In genomic region chr7:4794631-4795168, GRCm38 (mm10) we compare ENCODE assay signal across 13 mouse cellular contexts. TPM values are rescaled to one million over a fixed set of nuclear protein-coding genes. Genes with fewer than 3 reads are reported as not detected.
DNase-seq lines count a peak whose midpoint lies in the region; ATAC-seq and TF ChIP-seq lines count a peak whose summit lies in the region.
"Had no signal": no experiment of that assay in that cellular context is flagged by ENCODE, and none has a peak within 500 bp of the region (broad histone marks: within the 10 kb centered on the region; RNA-seq: fewer than 3 reads in every experiment).

No protein-coding gene starts in this region.

- H3K36me3 ChIP-seq in heart, embryonic 12.5 days = peaks cover 43% of the 10 kb centered on the region
- peaks cover 41% of the 10 kb centered on the region for H3K36me3 ChIP-seq in midbrain, embryonic 12.5 days
- H3K36me3 ChIP-seq in midbrain, postnatal 0 days (ENCODE audit: insufficient read depth, low read length) = peaks cover 15% of the 10 kb centered on the region; the same call in 1 of the 2 replicates
- H3K36me3 ChIP-seq in limb, embryonic 12.5 days = peaks cover 46% of the 10 kb centered on the region

- H3K27ac ChIP-seq in heart, embryonic 12.5 days (ENCODE audit: poor library complexity, severe bottlenecking) = no peak overlapping the region
- no peak overlapping the region for H3K27ac ChIP-seq in midbrain, embryonic 12.5 days (replicated peaks)
- no peak overlapping the region for H3K27ac ChIP-seq in midbrain, postnatal 0 days (ENCODE audit: low read depth, low read length)
- H3K27ac ChIP-seq in limb, embryonic 12.5 days = no peak overlapping the region
- H3K27ac ChIP-seq: macrophage had no signal

- no peak for ATAC-seq in heart, embryonic 12.5 days (ENCODE audit: insufficient number of reproducible peaks, low FRiP score)
- ATAC-seq in midbrain, embryonic 12.5 days (ENCODE audit: low FRiP score, low read depth) = no peak
- ATAC-seq in midbrain, postnatal 0 days (ENCODE audit: low FRiP score) = no peak
- no peak for ATAC-seq in limb, embryonic 12.5 days (ENCODE audit: insufficient number of reproducible peaks, insufficient read depth, low FRiP score, low TSS enrichment, low read depth)

- WGBS in heart, embryonic 12.5 days = 68% methylated on average over 3 of the region's 3 CpGs
- WGBS in midbrain, embryonic 12.5 days = 87% methylated on average over 3 of the region's 3 CpGs
- WGBS in midbrain, postnatal 0 days = 89% methylated on average over 3 of the region's 3 CpGs
- WGBS in limb, embryonic 12.5 days = 90% methylated on average over 3 of the region's 3 CpGs

- H3K4me2 ChIP-seq in heart, embryonic 12.5 days = peak overlapping the region; percentile 95
- H3K4me2 ChIP-seq in midbrain, embryonic 12.5 days (replicated peaks) = no peak overlapping the region
- H3K4me2 ChIP-seq in midbrain, postnatal 0 days (ENCODE audit: low read depth, low read length, poor library complexity, severe bottlenecking) = no peak overlapping the region
- H3K4me2 ChIP-seq in limb, embryonic 12.5 days = no peak overlapping the region

- no peak for DNase-seq in heart, postnatal 10 days
- DNase-seq in midbrain, postnatal 0 days (ENCODE audit: low spot score) = no peak
- DNase-seq in yolk sac, embryonic 10.5 days (ENCODE audit: low spot score) = peak; percentile 45
- DNase-seq in thymus, postnatal 25 days = no peak
- no peak for DNase-seq in lung, postnatal 36 days
- DNase-seq: cerebellum, postnatal 10 days; heart, postnatal 14 days had no signal

- H3K27me3 ChIP-seq in heart, embryonic 12.5 days (replicated peaks) = no peaks in the 10 kb centered on the region
- H3K27me3 ChIP-seq in midbrain, embryonic 12.5 days = peaks cover 10% of the 10 kb centered on the region
- H3K27me3 ChIP-seq in midbrain, postnatal 0 days (ENCODE audit: insufficient read depth, low read length) = no peaks in the 10 kb centered on the region
- H3K27me3 ChIP-seq in limb, embryonic 12.5 days = peaks cover 5% of the 10 kb centered on the region

- H3K9me3 ChIP-seq in heart, embryonic 12.5 days (replicated peaks) = no peaks in the 10 kb centered on the region
- no peaks in the 10 kb centered on the region for H3K9me3 ChIP-seq in midbrain, embryonic 12.5 days
- no peaks in the 10 kb centered on the region for H3K9me3 ChIP-seq in midbrain, postnatal 0 days (ENCODE audit: low read length)
- H3K9me3 ChIP-seq in limb, embryonic 12.5 days = no peaks in the 10 kb centered on the region

- intact Hi-C loops in heart, postnatal 10 days (cut with DNase I) = no loop called here

- peak overlapping the region; percentile 98 for H3K9ac ChIP-seq in heart, embryonic 12.5 days
- H3K9ac ChIP-seq in midbrain, embryonic 12.5 days (replicated peaks) = 0 out of 2 replicates have a peak overlapping the region, but pooled peaks have one; percentile 11
- no peak overlapping the region for H3K9ac ChIP-seq in midbrain, postnatal 0 days (replicated peaks; ENCODE audit: low read length, poor library complexity, severe bottlenecking)
- H3K9ac ChIP-seq in limb, embryonic 12.5 days (replicated peaks) = no peak overlapping the region

- no peak for TF ChIP-seq CTCF in midbrain, postnatal 0 days (IDR thresholded peaks at IDR 0.05)

- H3K4me3 ChIP-seq in heart, embryonic 12.5 days = peak overlapping the region; percentile 79
- H3K4me3 ChIP-seq in midbrain, embryonic 12.5 days = no peak overlapping the region
- H3K4me3 ChIP-seq in midbrain, postnatal 0 days (ENCODE audit: low read depth, low read length) = no peak overlapping the region
- 0 out of 2 replicates have a peak overlapping the region, but pooled peaks have one; percentile 77 for H3K4me3 ChIP-seq in limb, embryonic 12.5 days (replicated peaks)

- peaks cover 13% of the 10 kb centered on the region for H3K4me1 ChIP-seq in heart, embryonic 12.5 days (replicated peaks)
- H3K4me1 ChIP-seq in midbrain, embryonic 12.5 days = peaks cover 13% of the 10 kb centered on the region
- no peaks in the 10 kb centered on the region; the same call in 1 of the 2 replicates for H3K4me1 ChIP-seq in midbrain, postnatal 0 days (ENCODE audit: insufficient read depth, low read length)
- H3K4me1 ChIP-seq in limb, embryonic 12.5 days (replicated peaks) = peaks cover 12% of the 10 kb centered on the region

RNA-seq across cellular contexts. Expression of gene Rpl28, which starts 2.0 kb away (rescaled TPM):
- polyA plus RNA-seq in heart, embryonic 12.5 days (2016; fragmentation: Nextera tagmentation; extraction: Ambion mirVana) = 279 and 284 TPM in 2 replicates
- 100 to 1,000 TPM; 630 to 679 TPM for total RNA-seq in heart, postnatal 10 days (2021)
- polyA plus RNA-seq in midbrain, embryonic 12.5 days (2016; fragmentation: Nextera tagmentation; extraction: Ambion mirVana) = 300 and 313 TPM in 2 replicates
- 131 and 177 TPM in 2 replicates for total RNA-seq in midbrain, postnatal 0 days (2014; rRNA removed)
- 289 TPM in 2 replicates for polyA plus RNA-seq in midbrain, postnatal 0 days (2015; fragmentation: Nextera tagmentation; extraction: Ambion mirVana)
- 396 and 399 TPM in 2 replicates for polyA plus RNA-seq in limb, embryonic 12.5 days (2016; fragmentation: Nextera tagmentation; extraction: Ambion mirVana)

RNA-seq across cellular contexts. Expression of gene Tmem238, which starts 5.2 kb away (rescaled TPM):
- polyA plus RNA-seq in heart, embryonic 12.5 days (2016; fragmentation: Nextera tagmentation; extraction: Ambion mirVana) = 4.6 and 4.8 TPM in 2 replicates
- total RNA-seq in heart, postnatal 10 days (2021) = 1 to 10 TPM; 3.7 to 4.2 TPM
- polyA plus RNA-seq in midbrain, embryonic 12.5 days (2016; fragmentation: Nextera tagmentation; extraction: Ambion mirVana) = 2.5 TPM in 2 replicates
- 14.6 and 16.6 TPM in 2 replicates for total RNA-seq in midbrain, postnatal 0 days (2014; rRNA removed)
- 16.0 and 18.2 TPM in 2 replicates for polyA plus RNA-seq in midbrain, postnatal 0 days (2015; fragmentation: Nextera tagmentation; extraction: Ambion mirVana)
- polyA plus RNA-seq in limb, embryonic 12.5 days (2016; fragmentation: Nextera tagmentation; extraction: Ambion mirVana) = 6.5 and 6.8 TPM in 2 replicates

RNA-seq across cellular contexts. Expression of gene Tmem190, which starts 12.0 kb away (rescaled TPM):
- not detected in 2 replicates for polyA plus RNA-seq in heart, embryonic 12.5 days (2016; fragmentation: Nextera tagmentation; extraction: Ambion mirVana)
- total RNA-seq in heart, postnatal 10 days (2021) = not detected
- polyA plus RNA-seq in midbrain, embryonic 12.5 days (2016; fragmentation: Nextera tagmentation; extraction: Ambion mirVana) = not detected in 2 replicates
- total RNA-seq in midbrain, postnatal 0 days (2014; rRNA removed) = not detected in 2 replicates
- 0.39 and 0.48 TPM in 2 replicates for polyA plus RNA-seq in midbrain, postnatal 0 days (2015; fragmentation: Nextera tagmentation; extraction: Ambion mirVana)
- polyA plus RNA-seq in limb, embryonic 12.5 days (2016; fragmentation: Nextera tagmentation; extraction: Ambion mirVana) = 0.54 TPM in 1 of 2 replicates, not detected in the other
- total RNA-seq: heart, postnatal 14 days; layer of hippocampus, adult 8-10 months had no signal
- polyA plus RNA-seq: frontal cortex, adult 2 months; macrophage had no signal

RNA-seq across cellular contexts. Expression of gene Il11, which starts 12.0 kb away (rescaled TPM):
- polyA plus RNA-seq in heart, embryonic 12.5 days (2016; fragmentation: Nextera tagmentation; extraction: Ambion mirVana) = 0.28 TPM in 1 of 2 replicates, not detected in the other
- not detected for total RNA-seq in heart, postnatal 10 days (2021)
- polyA plus RNA-seq in midbrain, embryonic 12.5 days (2016; fragmentation: Nextera tagmentation; extraction: Ambion mirVana) = 0.36 and 0.38 TPM in 2 replicates
- 1.4 and 2.0 TPM in 2 replicates for total RNA-seq in midbrain, postnatal 0 days (2014; rRNA removed)
- 1.7 and 2.5 TPM in 2 replicates for polyA plus RNA-seq in midbrain, postnatal 0 days (2015; fragmentation: Nextera tagmentation; extraction: Ambion mirVana)
- polyA plus RNA-seq in limb, embryonic 12.5 days (2016; fragmentation: Nextera tagmentation; extraction: Ambion mirVana) = not detected in 2 replicates
- polyA plus RNA-seq: macrophage had no signal

RNA-seq across cellular contexts. Expression of gene Ube2s, which starts 17.7 kb away (rescaled TPM):
- polyA plus RNA-seq in heart, embryonic 12.5 days (2016; fragmentation: Nextera tagmentation; extraction: Ambion mirVana) = 344 and 363 TPM in 2 replicates
- 100 to 1,000 TPM; 149 to 152 TPM for total RNA-seq in heart, postnatal 10 days (2021)
- 384 TPM in 2 replicates for polyA plus RNA-seq in midbrain, embryonic 12.5 days (2016; fragmentation: Nextera tagmentation; extraction: Ambion mirVana)
- total RNA-seq in midbrain, postnatal 0 days (2014; rRNA removed) = 264 and 276 TPM in 2 replicates
- 207 and 210 TPM in 2 replicates for polyA plus RNA-seq in midbrain, postnatal 0 days (2015; fragmentation: Nextera tagmentation; extraction: Ambion mirVana)
- 437 and 457 TPM in 2 replicates for polyA plus RNA-seq in limb, embryonic 12.5 days (2016; fragmentation: Nextera tagmentation; extraction: Ambion mirVana)

Comparison
In these comparisons a context has a peak if more than half of its experiments do, and no peak if none do; other contexts are left out.
1. H3K9ac ChIP-seq: peak in heart, embryonic 12.5 days (single experiment) and midbrain, embryonic 12.5 days (single experiment); none in midbrain, postnatal 0 days (single experiment) and limb, embryonic 12.5 days (single experiment).
2. H3K4me3 ChIP-seq: peak in heart, embryonic 12.5 days (single experiment) and limb, embryonic 12.5 days (single experiment); none in midbrain, embryonic 12.5 days (single experiment) and midbrain, postnatal 0 days (single experiment).